Mouse (Mus musculus): ENCODE data around the gene Ecm2. TPM values are rescaled to one million over a fixed set of nuclear protein-coding genes. Genes with fewer than 3 reads are reported as not detected.

Ecm2 gene
- total and polyA plus RNA-seq, 3 experiments: 0.04 to 0.14 TPM; not detected in 1

GRCm38 (mm10) chr13:49467585-49467984, 37.0 kb upstream of the Ecm2 start:
- peaks cover 17 to 49% of the 10 kb centered on the region in 2 experiments for H3K36me3 ChIP-seq (replicated peaks in 1 of 2; ENCODE audit: control insufficient read depth in 1 of 2, insufficient read depth in 1 of 2, low read length in 1 of 2)
- in situ Hi-C loops (cut with MboI; ENCODE audit: low pct_ligation_motif_present, low pct_unique_long_range_greater_than_20kb, low sequenced_read_pairs): no loop called here
- DNase-seq (ENCODE audit: extremely low read depth): peak; percentile 41
- dilution Hi-C loops (cut with MboI; ENCODE audit: extremely low pct_ligation_motif_present, extremely low pct_unique_long_range_greater_than_20kb, low sequenced_read_pairs): no loop called here
- no peaks in the 10 kb centered on the region for H3K9me3 ChIP-seq (replicated peaks; ENCODE audit: low read length)
- H3K27ac ChIP-seq (ENCODE audit: insufficient read depth, low read depth): no peak overlapping the region
- peaks cover 7 to 29% of the 10 kb centered on the region in 2 experiments for H3K4me1 ChIP-seq (ENCODE audit: control insufficient read depth in 1 of 2, insufficient read depth in 2 of 2)
- no peak overlapping the region for H3K9ac ChIP-seq (ENCODE audit: insufficient read depth, low read depth)
- no peak overlapping the region for H3K4me3 ChIP-seq (replicated peaks in 1 of 3; ENCODE audit: low read depth in 2 of 3, low read length in 2 of 3, poor library complexity in 1 of 3)
- no peak overlapping the region for H3K4me2 ChIP-seq (ENCODE audit: insufficient read depth, low read depth, poor library complexity, severe bottlenecking)
- peak; percentile 64 for TF ChIP-seq ETS1 (conservative IDR thresholded peaks at IDR 0.05; ENCODE audit: low read depth, low read length)
- no peak for TF ChIP-seq IRF4 (IDR thresholded peaks at IDR 0.05; ENCODE audit: low read depth, low read length)
- TF ChIP-seq GABPA (IDR thresholded peaks at IDR 0.05; ENCODE audit: insufficient replicate concordance, low read depth, low read length): no peak
- TF ChIP-seq CHD1 (IDR thresholded peaks at IDR 0.05; ENCODE audit: low read depth, low read length): no peak
- no peaks in the 10 kb centered on the region for H3K27me3 ChIP-seq (replicated peaks)
- H3K79me2 ChIP-seq (replicated peaks; ENCODE audit: control insufficient read depth, extremely low read depth, insufficient read depth, poor library complexity, severe bottlenecking): no peaks in the 10 kb centered on the region

- no peak for DNase-seq (ENCODE audit: extremely low read depth)
- TF ChIP-seq MAX (IDR thresholded peaks at IDR 0.05; ENCODE audit: low read length) (no peak), GABPA (IDR thresholded peaks at IDR 0.05; ENCODE audit: insufficient replicate concordance, low read depth, low read length) (no peak), RCOR1 (conservative IDR thresholded peaks at IDR 0.05; ENCODE audit: low read depth, low read length) (no peak), CHD1 (IDR thresholded peaks at IDR 0.05; ENCODE audit: low read depth, low read length) (no peak), CHD2 (IDR thresholded peaks at IDR 0.05; ENCODE audit: low read length) (no peak), UBTF (IDR thresholded peaks at IDR 0.05; ENCODE audit: low read depth, low read length) (no peak), ELF1 (IDR thresholded peaks at IDR 0.05; ENCODE audit: low read depth, low read length) (no peak), USF1 (IDR thresholded peaks at IDR 0.05; ENCODE audit: low read depth, low read length) (no peak), CTCF (conservative IDR thresholded peaks at IDR 0.05 in 1 of 2, IDR thresholded peaks at IDR 0.05 in 1 of 2; ENCODE audit: low read depth in 2 of 2, low read length in 2 of 2) (no peak), NELFE (IDR thresholded peaks at IDR 0.05; ENCODE audit: low read depth, low read length) (no peak), ETS1 (conservative IDR thresholded peaks at IDR 0.05; ENCODE audit: low read depth, low read length) (no peak), TBP (conservative IDR thresholded peaks at IDR 0.05; ENCODE audit: low read depth, low read length) (no peak), MXI1 (IDR thresholded peaks at IDR 0.05; ENCODE audit: low read depth, low read length) (no peak)
- Histone ChIP-seq H3K27ac (ENCODE audit: insufficient read depth, low read depth) (no peak overlapping the region), H3K4me2 (ENCODE audit: insufficient read depth, low read depth, poor library complexity, severe bottlenecking) (no peak overlapping the region), H3K9ac (ENCODE audit: insufficient read depth, low read depth) (no peak overlapping the region), H3K4me3 (replicated peaks in 1 of 3; ENCODE audit: low read depth in 2 of 3, low read length in 2 of 3, poor library complexity in 1 of 3) (no peak overlapping the region), H3K9me3 (replicated peaks; ENCODE audit: low read length) (no peaks in the 10 kb centered on the region), H3K4me1 (ENCODE audit: control insufficient read depth in 1 of 2, insufficient read depth in 2 of 2) (peaks cover 7 to 21% of the 10 kb centered on the region in 2 experiments), H3K27me3 (replicated peaks) (no peaks in the 10 kb centered on the region), H3K36me3 (replicated peaks in 1 of 2; ENCODE audit: control insufficient read depth in 1 of 2, insufficient read depth in 1 of 2, low read length in 1 of 2) (peaks cover 14 to 39% of the 10 kb centered on the region in 2 experiments), H3K79me2 (replicated peaks; ENCODE audit: control insufficient read depth, extremely low read depth, insufficient read depth, poor library complexity, severe bottlenecking) (no peaks in the 10 kb centered on the region)
- in situ Hi-C loops (cut with MboI; ENCODE audit: low pct_ligation_motif_present, low pct_unique_long_range_greater_than_20kb, low sequenced_read_pairs) (no loop called here), dilution Hi-C loops (cut with MboI; ENCODE audit: extremely low pct_ligation_motif_present, extremely low pct_unique_long_range_greater_than_20kb, low sequenced_read_pairs) (no loop called here)
Observed at GRCm38 (mm10) chr13:49469002-49469401, 35.6 kb upstream of the Ecm2 start.

GRCm38 (mm10) chr13:49470319-49470718, 34.3 kb upstream of the Ecm2 start:
- Histone ChIP-seq H3K36me3 (replicated peaks in 1 of 2; ENCODE audit: control insufficient read depth in 1 of 2, insufficient read depth in 1 of 2, low read length in 1 of 2) (peaks cover 1 to 27% of the 10 kb centered on the region in 2 experiments), H3K27me3 (replicated peaks) (no peaks in the 10 kb centered on the region), H3K27ac (ENCODE audit: insufficient read depth, low read depth) (no peak overlapping the region), H3K9ac (ENCODE audit: insufficient read depth, low read depth) (no peak overlapping the region), H3K9me3 (replicated peaks; ENCODE audit: low read length) (no peaks in the 10 kb centered on the region), H3K4me3 (replicated peaks in 1 of 3; ENCODE audit: low read depth in 2 of 3, low read length in 2 of 3, poor library complexity in 1 of 3) (no peak overlapping the region), H3K4me2 (ENCODE audit: insufficient read depth, low read depth, poor library complexity, severe bottlenecking) (no peak overlapping the region), H3K4me1 (ENCODE audit: control insufficient read depth in 1 of 2, insufficient read depth in 2 of 2) (peaks cover 7 to 21% of the 10 kb centered on the region in 2 experiments), H3K79me2 (replicated peaks; ENCODE audit: control insufficient read depth, extremely low read depth, insufficient read depth, poor library complexity, severe bottlenecking) (no peaks in the 10 kb centered on the region)
- dilution Hi-C loops (cut with MboI; ENCODE audit: extremely low pct_ligation_motif_present, extremely low pct_unique_long_range_greater_than_20kb, low sequenced_read_pairs) (no loop called here), in situ Hi-C loops (cut with MboI; ENCODE audit: low pct_ligation_motif_present, low pct_unique_long_range_greater_than_20kb, low sequenced_read_pairs) (no loop called here)
- no peak for DNase-seq (ENCODE audit: extremely low read depth)
- no peak for TF ChIP-seq KAT2A (IDR thresholded peaks at IDR 0.05; ENCODE audit: insufficient replicate concordance, low read length)
- no peak for TF ChIP-seq POLR2A (IDR thresholded peaks at IDR 0.05; ENCODE audit: low read depth, low read length)
- TF ChIP-seq CTCF (conservative IDR thresholded peaks at IDR 0.05 in 1 of 2, IDR thresholded peaks at IDR 0.05 in 1 of 2; ENCODE audit: low read depth in 2 of 2, low read length in 2 of 2): no peak
- no peak for TF ChIP-seq MXI1 (IDR thresholded peaks at IDR 0.05; ENCODE audit: low read depth, low read length)
- no peak for TF ChIP-seq ZMIZ1 (IDR thresholded peaks at IDR 0.05; ENCODE audit: low read depth, low read length)
- TF ChIP-seq NELFE (IDR thresholded peaks at IDR 0.05; ENCODE audit: low read depth, low read length): no peak
- TF ChIP-seq USF1 (IDR thresholded peaks at IDR 0.05; ENCODE audit: low read depth, low read length): no peak
- TF ChIP-seq SIN3A (IDR thresholded peaks at IDR 0.05; ENCODE audit: low read length): no peak
- no peak for TF ChIP-seq MAZ (IDR thresholded peaks at IDR 0.05; ENCODE audit: low read depth, low read length)
- no peak for TF ChIP-seq ZNF384 (IDR thresholded peaks at IDR 0.05; ENCODE audit: low read depth, low read length)
- TF ChIP-seq CHD2 (IDR thresholded peaks at IDR 0.05; ENCODE audit: low read length): no peak
- TF ChIP-seq SMC3 (IDR thresholded peaks at IDR 0.05; ENCODE audit: low read depth, low read length): no peak
- TF ChIP-seq BHLHE40 (IDR thresholded peaks at IDR 0.05; ENCODE audit: low read depth, low read length): no peak
- TF ChIP-seq CHD1 (IDR thresholded peaks at IDR 0.05; ENCODE audit: low read depth, low read length): no peak
- no peak for TF ChIP-seq RCOR1 (conservative IDR thresholded peaks at IDR 0.05; ENCODE audit: low read depth, low read length)
- TF ChIP-seq TCF12 (IDR thresholded peaks at IDR 0.05; ENCODE audit: low read depth, low read length): no peak
- no peak for TF ChIP-seq HCFC1 (IDR thresholded peaks at IDR 0.05; ENCODE audit: low read depth, low read length)
- TF ChIP-seq MYC (IDR thresholded peaks at IDR 0.05; ENCODE audit: low read depth, low read length): no peak

All from CH12.LX (cell line).